Mouse (Mus musculus) cerebellum, postnatal 10 days (tissue): ENCODE measurements at regions not wholly inside any gene's neighbourhood (a gene's known extent, or its start where the extent isn't known, plus 50 kb on each side); places are given as distances from the start of the nearest gene placed in this dataset.

Experiments
- DNase-seq, 2 experiments: peaks; one replicate each; pipeline ENCODE4 v3.0.0; 2021; ENCODE audit warnings: mixed read lengths in 2 of 2

DNA sequence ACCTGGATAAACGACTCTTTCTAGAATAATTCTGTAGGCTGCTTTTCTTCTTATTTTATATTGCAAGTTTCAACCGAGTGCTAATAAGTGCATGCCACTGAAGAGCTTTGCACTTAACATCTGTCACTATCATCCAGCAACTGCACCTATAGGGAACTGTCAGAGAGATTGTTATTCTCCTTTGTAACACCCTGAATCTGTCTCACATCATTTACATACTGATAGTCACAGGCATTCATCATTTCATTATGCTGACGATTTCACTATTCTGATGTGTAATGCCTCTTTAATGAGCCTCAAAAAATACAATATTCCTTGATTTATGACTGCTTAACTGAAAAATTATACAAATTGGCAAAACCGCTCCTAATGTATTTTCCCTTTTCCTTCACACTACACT lies 1959.2 kb upstream of the Tenm3 start:
- DNase-seq = no peak

GRCm38 (mm10) chr8:50787441-50787840 lies 1943.7 kb upstream of the Tenm3 start:
- DNase-seq = peak; percentile 67 to 74

- no peak for DNase-seq
Measured at GRCm38 (mm10) chr8:50770671-50771070, 1926.9 kb upstream of the Tenm3 start.
